Mouse (Mus musculus): ENCODE data around the gene Fbxw7. TPM values are rescaled to one million over a fixed set of nuclear protein-coding genes. Genes with fewer than 3 reads are reported as not detected.

The Fbxw7 gene
- polyA plus RNA-seq, 1 experiment, result 2.7 TPM

GRCm38 (mm10) chr3:84982688-84983087, 167.6 kb downstream of the Fbxw7 start:
- H3ac ChIP-seq (ENCODE audit: control insufficient read depth, insufficient read length, low read depth), result no peak overlapping the region
- H3K36me3 ChIP-seq (ENCODE audit: control insufficient read depth, insufficient read depth), result no peaks in the 10 kb centered on the region
- H3K79me3 ChIP-seq (ENCODE audit: low read depth), result no peaks in the 10 kb centered on the region
- H3K79me2 ChIP-seq (ENCODE audit: control insufficient read depth, insufficient read depth), result no peaks in the 10 kb centered on the region
- no peak overlapping the region for H3K4me3 ChIP-seq (ENCODE audit: insufficient read depth, poor library complexity, severe bottlenecking)
- no peaks in the 10 kb centered on the region for H3K27me3 ChIP-seq (ENCODE audit: control insufficient read depth, insufficient read depth, insufficient read length)
- TF ChIP-seq CEBPB (IDR thresholded peaks at IDR 0.05; ENCODE audit: low read depth) (no peak), MAX (IDR thresholded peaks at IDR 0.05) (no peak), CTCF (IDR thresholded peaks at IDR 0.05; ENCODE audit: control insufficient read depth, insufficient read depth, insufficient read length) (no peak), USF1 (IDR thresholded peaks at IDR 0.05; ENCODE audit: low read depth) (no peak)

GRCm38 (mm10) chr3:84985121-84985625, 170.1 kb downstream of the Fbxw7 start:
- Histone ChIP-seq H3K79me3 (ENCODE audit: low read depth) (no peaks in the 10 kb centered on the region), H3K79me2 (ENCODE audit: control insufficient read depth, insufficient read depth) (no peaks in the 10 kb centered on the region), H3K4me3 (ENCODE audit: insufficient read depth, poor library complexity, severe bottlenecking) (no peak overlapping the region), H3K36me3 (ENCODE audit: control insufficient read depth, insufficient read depth) (no peaks in the 10 kb centered on the region), H3ac (ENCODE audit: control insufficient read depth, insufficient read length, low read depth) (no peak overlapping the region), H3K27me3 (ENCODE audit: control insufficient read depth, insufficient read depth, insufficient read length) (no peaks in the 10 kb centered on the region)
- TF ChIP-seq FOSL1 (IDR thresholded peaks at IDR 0.05; ENCODE audit: insufficient read depth, low read length, poor library complexity, severe bottlenecking) (no peak), MYOG (IDR thresholded peaks at IDR 0.05; ENCODE audit: control insufficient read depth, extremely low read depth, insufficient read length) (no peak), CEBPB (IDR thresholded peaks at IDR 0.05; ENCODE audit: low read depth) (no peak), USF1 (IDR thresholded peaks at IDR 0.05; ENCODE audit: low read depth) (no peak), MAX (IDR thresholded peaks at IDR 0.05) (no peak), MYOD1 (IDR thresholded peaks at IDR 0.05; ENCODE audit: control insufficient read depth, insufficient read length, low read depth) (no peak), CTCF (IDR thresholded peaks at IDR 0.05; ENCODE audit: control insufficient read depth, insufficient read depth, insufficient read length) (no peak)

- no peak for TF ChIP-seq MAX (IDR thresholded peaks at IDR 0.05)
- TF ChIP-seq MYOD1 (IDR thresholded peaks at IDR 0.05; ENCODE audit: control insufficient read depth, insufficient read length, low read depth), result peak; percentile 15
- no peak for TF ChIP-seq FOSL1 (IDR thresholded peaks at IDR 0.05; ENCODE audit: insufficient read depth, low read length, poor library complexity, severe bottlenecking)
- TF ChIP-seq MYOG (IDR thresholded peaks at IDR 0.05; ENCODE audit: control insufficient read depth, extremely low read depth, insufficient read length), result no peak
- TF ChIP-seq USF1 (IDR thresholded peaks at IDR 0.05; ENCODE audit: low read depth), result peak; percentile 11
- no peak overlapping the region for H3K4me3 ChIP-seq (ENCODE audit: insufficient read depth, poor library complexity, severe bottlenecking)
- no peaks in the 10 kb centered on the region for H3K79me2 ChIP-seq (ENCODE audit: control insufficient read depth, insufficient read depth)
- H3K79me3 ChIP-seq (ENCODE audit: low read depth), result no peaks in the 10 kb centered on the region
- no peaks in the 10 kb centered on the region for H3K27me3 ChIP-seq (ENCODE audit: control insufficient read depth, insufficient read depth, insufficient read length)
- no peaks in the 10 kb centered on the region for H3K36me3 ChIP-seq (ENCODE audit: control insufficient read depth, insufficient read depth)
- no peak overlapping the region for H3ac ChIP-seq (ENCODE audit: control insufficient read depth, insufficient read length, low read depth)
These were observed 173.8 kb downstream of the Fbxw7 start for GRCm38 (mm10) chr3:84988880-84989279.

GRCm38 (mm10) chr3:85005257-85005656, 190.2 kb downstream of the Fbxw7 start:
- Histone ChIP-seq H3K79me3 (ENCODE audit: low read depth) (no peaks in the 10 kb centered on the region), H3ac (ENCODE audit: control insufficient read depth, insufficient read length, low read depth) (no peak overlapping the region), H3K27me3 (ENCODE audit: control insufficient read depth, insufficient read depth, insufficient read length) (peaks cover 7% of the 10 kb centered on the region), H3K79me2 (ENCODE audit: control insufficient read depth, insufficient read depth) (no peaks in the 10 kb centered on the region), H3K4me3 (ENCODE audit: insufficient read depth, poor library complexity, severe bottlenecking) (no peak overlapping the region), H3K36me3 (ENCODE audit: control insufficient read depth, insufficient read depth) (no peaks in the 10 kb centered on the region)
- TF ChIP-seq CTCF (IDR thresholded peaks at IDR 0.05; ENCODE audit: control insufficient read depth, insufficient read depth, insufficient read length) (no peak), FOSL1 (IDR thresholded peaks at IDR 0.05; ENCODE audit: insufficient read depth, low read length, poor library complexity, severe bottlenecking) (no peak), MYOG (IDR thresholded peaks at IDR 0.05; ENCODE audit: control insufficient read depth, extremely low read depth, insufficient read length) (no peak), MAX (IDR thresholded peaks at IDR 0.05) (no peak), CEBPB (IDR thresholded peaks at IDR 0.05; ENCODE audit: low read depth) (no peak), MYOD1 (IDR thresholded peaks at IDR 0.05; ENCODE audit: control insufficient read depth, insufficient read length, low read depth) (no peak), USF1 (IDR thresholded peaks at IDR 0.05; ENCODE audit: low read depth) (no peak)

GRCm38 (mm10) chr3:85012889-85013288, 197.8 kb downstream of the Fbxw7 start:
- Histone ChIP-seq H3K79me2 (ENCODE audit: control insufficient read depth, insufficient read depth) (no peaks in the 10 kb centered on the region), H3K36me3 (ENCODE audit: control insufficient read depth, insufficient read depth) (no peaks in the 10 kb centered on the region), H3ac (ENCODE audit: control insufficient read depth, insufficient read length, low read depth) (no peak overlapping the region), H3K4me3 (ENCODE audit: insufficient read depth, poor library complexity, severe bottlenecking) (no peak overlapping the region), H3K27me3 (ENCODE audit: control insufficient read depth, insufficient read depth, insufficient read length) (peaks cover 7% of the 10 kb centered on the region), H3K79me3 (ENCODE audit: low read depth) (no peaks in the 10 kb centered on the region)
- TF ChIP-seq MYOD1 (IDR thresholded peaks at IDR 0.05; ENCODE audit: control insufficient read depth, insufficient read length, low read depth) (no peak), MYOG (IDR thresholded peaks at IDR 0.05; ENCODE audit: control insufficient read depth, extremely low read depth, insufficient read length) (no peak), FOSL1 (IDR thresholded peaks at IDR 0.05; ENCODE audit: insufficient read depth, low read length, poor library complexity, severe bottlenecking) (no peak), CEBPB (IDR thresholded peaks at IDR 0.05; ENCODE audit: low read depth) (no peak), MAX (IDR thresholded peaks at IDR 0.05) (no peak), CTCF (IDR thresholded peaks at IDR 0.05; ENCODE audit: control insufficient read depth, insufficient read depth, insufficient read length) (no peak), USF1 (IDR thresholded peaks at IDR 0.05; ENCODE audit: low read depth) (no peak)

- Histone ChIP-seq H3K27me3 (ENCODE audit: control insufficient read depth, insufficient read depth, insufficient read length) (peaks cover 3% of the 10 kb centered on the region), H3K36me3 (ENCODE audit: control insufficient read depth, insufficient read depth) (no peaks in the 10 kb centered on the region), H3K79me2 (ENCODE audit: control insufficient read depth, insufficient read depth) (no peaks in the 10 kb centered on the region), H3K79me3 (ENCODE audit: low read depth) (no peaks in the 10 kb centered on the region), H3K4me3 (ENCODE audit: insufficient read depth, poor library complexity, severe bottlenecking) (no peak overlapping the region), H3ac (ENCODE audit: control insufficient read depth, insufficient read length, low read depth) (no peak overlapping the region)
- no peak for TF ChIP-seq MYOG (IDR thresholded peaks at IDR 0.05; ENCODE audit: control insufficient read depth, extremely low read depth, insufficient read length)
- TF ChIP-seq MYOD1 (IDR thresholded peaks at IDR 0.05; ENCODE audit: control insufficient read depth, insufficient read length, low read depth), result no peak
- no peak for TF ChIP-seq FOSL1 (IDR thresholded peaks at IDR 0.05; ENCODE audit: insufficient read depth, low read length, poor library complexity, severe bottlenecking)
- no peak for TF ChIP-seq USF1 (IDR thresholded peaks at IDR 0.05; ENCODE audit: low read depth)
- no peak for TF ChIP-seq MAX (IDR thresholded peaks at IDR 0.05)
- TF ChIP-seq CTCF (IDR thresholded peaks at IDR 0.05; ENCODE audit: control insufficient read depth, insufficient read depth, insufficient read length), result no peak
- no peak for TF ChIP-seq CEBPB (IDR thresholded peaks at IDR 0.05; ENCODE audit: low read depth)
These were observed 200.6 kb downstream of the Fbxw7 start for GRCm38 (mm10) chr3:85015667-85016066.
